Mouse (Mus musculus): Measurements from ENCODE around the gene Tsacc. TPM values are rescaled to one million over a fixed set of nuclear protein-coding genes. Genes with fewer than 3 reads are reported as not detected.

Gene Tsacc
- polyA plus RNA-seq, 1 experiment from 2014 or later, result 9.9 TPM

GRCm38 (mm10) chr3:88232851-88233649, 63.7 kb downstream of the Tsacc start:
- H3K36me3 ChIP-seq (replicated peaks), result 0 out of 2 replicates have a peak, but pooled peaks cover 3% of the 10 kb centered on the region
- no peaks in the 10 kb centered on the region for H3K9me3 ChIP-seq
- H3K27ac ChIP-seq, result peak overlapping the region; percentile 66
- no peak for ATAC-seq (replicated peaks)
- H3K9ac ChIP-seq, result no peak overlapping the region
- 15% methylated on average over 7 of the region's 7 CpGs for WGBS
- H3K4me1 ChIP-seq, result peaks cover 58% of the 10 kb centered on the region
- H3K4me3 ChIP-seq, result no peak overlapping the region
- no peak overlapping the region for H3K4me2 ChIP-seq
- 0 out of 2 replicates have a peak, but pooled peaks cover 4% of the 10 kb centered on the region for H3K27me3 ChIP-seq (replicated peaks)

Other genes starting within 250 kb of the Tsacc start
- gene Naxe, start 238.5 kb downstream of the Tsacc start, polyA plus RNA-seq (2015; fragmentation: Nextera tagmentation; extraction: Ambion mirVana), result 158 and 159 TPM in 2 replicates
- not detected in 2 replicates for gene Ttc24, start 218.7 kb downstream of the Tsacc start, polyA plus RNA-seq (2015; fragmentation: Nextera tagmentation; extraction: Ambion mirVana)
- gene Iqgap3, start 215.0 kb downstream of the Tsacc start, polyA plus RNA-seq (2015; fragmentation: Nextera tagmentation; extraction: Ambion mirVana), result 2.7 and 3.0 TPM in 2 replicates
- 23.2 and 25.3 TPM in 2 replicates for gene Mef2d, start 154.6 kb downstream of the Tsacc start, polyA plus RNA-seq (2015; fragmentation: Nextera tagmentation; extraction: Ambion mirVana)
- 0.14 TPM in 2 replicates for gene Rhbg, start 42.3 kb downstream of the Tsacc start, polyA plus RNA-seq (2015; fragmentation: Nextera tagmentation; extraction: Ambion mirVana)
- gene Gm38392, start 9.8 kb downstream of the Tsacc start, polyA plus RNA-seq (2015; fragmentation: Nextera tagmentation; extraction: Ambion mirVana), result not detected in 2 replicates
- gene Cct3, start 117 bp upstream of the Tsacc start, polyA plus RNA-seq (2015; fragmentation: Nextera tagmentation; extraction: Ambion mirVana), result 442 and 444 TPM in 2 replicates
- 106 and 107 TPM in 2 replicates for gene Glmp, start 28.0 kb upstream of the Tsacc start, polyA plus RNA-seq (2015; fragmentation: Nextera tagmentation; extraction: Ambion mirVana)
- gene Tmem79, start 39.1 kb upstream of the Tsacc start, polyA plus RNA-seq (2015; fragmentation: Nextera tagmentation; extraction: Ambion mirVana), result 1.1 and 1.6 TPM in 2 replicates
- gene Smg5, start 39.3 kb upstream of the Tsacc start, polyA plus RNA-seq (2015; fragmentation: Nextera tagmentation; extraction: Ambion mirVana), result 73.2 and 74.9 TPM in 2 replicates
- gene Paqr6, start 67.6 kb upstream of the Tsacc start, polyA plus RNA-seq (2015; fragmentation: Nextera tagmentation; extraction: Ambion mirVana), result 1.1 and 1.8 TPM in 2 replicates
- not detected in 2 replicates for gene Bglap3, start 75.7 kb upstream of the Tsacc start, polyA plus RNA-seq (2015; fragmentation: Nextera tagmentation; extraction: Ambion mirVana)
- not detected in 2 replicates for gene Bglap2, start 81.7 kb upstream of the Tsacc start, polyA plus RNA-seq (2015; fragmentation: Nextera tagmentation; extraction: Ambion mirVana)
- 0.50 TPM in 1 of 2 replicates, not detected in the other for gene Bglap, start 87.5 kb upstream of the Tsacc start, polyA plus RNA-seq (2015; fragmentation: Nextera tagmentation; extraction: Ambion mirVana)
- gene Pmf1, start 113.3 kb upstream of the Tsacc start, polyA plus RNA-seq (2015; fragmentation: Nextera tagmentation; extraction: Ambion mirVana), result 23.6 and 26.7 TPM in 2 replicates
- 39.6 and 41.2 TPM in 2 replicates for gene Slc25a44, start 128.1 kb upstream of the Tsacc start, polyA plus RNA-seq (2015; fragmentation: Nextera tagmentation; extraction: Ambion mirVana)
- 39.1 and 39.3 TPM in 2 replicates for gene Sema4a, start 164.2 kb upstream of the Tsacc start, polyA plus RNA-seq (2015; fragmentation: Nextera tagmentation; extraction: Ambion mirVana)
- gene Lmna, start 213.0 kb upstream of the Tsacc start, polyA plus RNA-seq (2015; fragmentation: Nextera tagmentation; extraction: Ambion mirVana), result 51.1 and 51.6 TPM in 2 replicates
- 37.0 and 37.7 TPM in 2 replicates for gene Mex3a, start 235.4 kb upstream of the Tsacc start, polyA plus RNA-seq (2015; fragmentation: Nextera tagmentation; extraction: Ambion mirVana)

Data from midbrain, embryonic 15.5 days (tissue).